Mouse (Mus musculus) embryonic fibroblast, embryonic 13.5 days (primary cell): ENCODE data around the gene Arhgef10l.

Experiments used
- CTCF ChIP-seq: IDR thresholded peaks from 2 replicates; pipeline ENCODE4 v1.5.1; 2011; ENCODE audit warnings: mild to moderate bottlenecking, control low read depth, low read length, moderate library complexity, borderline replicate concordance; ENCODE audit not compliant: insufficient read depth
- POLR2A ChIP-seq: IDR thresholded peaks from 2 replicates; pipeline ENCODE4 v1.6.1; 2011; ENCODE audit warnings: low read depth, mild to moderate bottlenecking, control low read depth, low read length, moderate library complexity

GRCm38 (mm10) chr4:140679038-140679437 is 13.2 kb upstream of the Arhgef10l start:
- TF ChIP-seq CTCF = peak; percentile 70; the same call in 1 of the 2 replicates
- no peak for TF ChIP-seq POLR2A
